Mouse (Mus musculus): ENCODE measurements around the gene Lrguk.

- TF ChIP-seq CTCF (IDR thresholded peaks at IDR 0.05) = no peak
- TF ChIP-seq EP300 (IDR thresholded peaks at IDR 0.05; ENCODE audit: insufficient read depth, low read depth, low read length) = no peak
These were observed 30.5 kb downstream of the Lrguk start for GRCm38 (mm10) chr6:34059741-34060140.
